30 mouse cellular contexts compared by ENCODE assay signal in genomic region chr3:85064113-85064512, GRCm38 (mm10).
DNase-seq lines count a peak whose midpoint lies in the region; ATAC-seq and TF ChIP-seq lines count a peak whose summit lies in the region.
"Had no signal": no experiment of that assay in that cellular context is flagged by ENCODE, and none has a peak within 500 bp of the region (broad histone marks: within the 10 kb centered on the region; RNA-seq: fewer than 3 reads in every experiment).

No protein-coding gene starts in this region.

- H3K36me3 ChIP-seq in heart, postnatal 0 days (replicated peaks; ENCODE audit: control insufficient read depth, insufficient read depth, low read length), result no peaks in the 10 kb centered on the region
- no peaks in the 10 kb centered on the region for H3K36me3 ChIP-seq in myocyte (ENCODE audit: control insufficient read depth, insufficient read depth)
- H3K36me3 ChIP-seq: embryonic facial prominence, embryonic 10.5 days; embryonic facial prominence, embryonic 15.5 days; midbrain, embryonic 10.5 days had no signal

- peak; percentile 7 for DNase-seq in heart, postnatal 0 days (ENCODE audit: low spot score)
- DNase-seq in heart, postnatal 25 days (ENCODE audit: low spot score), result no peak
- DNase-seq in Patski (ENCODE audit: low read depth, low spot score), result no peak
- DNase-seq in adrenal gland, postnatal 14 days, result peak; percentile 75
- DNase-seq in urinary bladder, postnatal 10 days (ENCODE audit: low spot score), result no peak
- no peak for DNase-seq in left cerebral cortex, postnatal 4 days
- DNase-seq: B cell, adult 2 months; cerebellum, adult 18-20 months; cerebellum, postnatal 10 days; gastrocnemius, postnatal 25 days; heart, adult 18-20 months; kidney, postnatal 4 days; layer of hippocampus, postnatal 36 days; liver; lung, adult 2 months; lung, postnatal 10 days; spleen, adult 18-20 months; thymus, adult 18-20 months; thymus, postnatal 25 days had no signal

- no peak overlapping the region for H3K4me2 ChIP-seq in heart, postnatal 0 days (ENCODE audit: low read depth, low read length)
- H3K4me2 ChIP-seq in myocyte (ENCODE audit: low read depth), result peak overlapping the region; percentile 32
- H3K4me2 ChIP-seq: embryonic facial prominence, embryonic 15.5 days; forebrain, embryonic 13.5 days; heart, embryonic 11.5 days; hindbrain, embryonic 14.5 days had no signal

- no peak for TF ChIP-seq CTCF in heart, postnatal 0 days (IDR thresholded peaks at IDR 0.05; ENCODE audit: low read depth)
- TF ChIP-seq CTCF in Patski (IDR thresholded peaks at IDR 0.05), result no peak

- H3K4me1 ChIP-seq in heart, postnatal 0 days (ENCODE audit: control insufficient read depth, insufficient read depth), result no peaks in the 10 kb centered on the region
- H3K4me1 ChIP-seq: embryonic facial prominence, embryonic 10.5 days; embryonic facial prominence, embryonic 15.5 days; forebrain, embryonic 13.5 days; midbrain, embryonic 10.5 days had no signal

- no peak overlapping the region for H3K27ac ChIP-seq in heart, postnatal 0 days (ENCODE audit: low read depth)
- H3K27ac ChIP-seq: embryonic facial prominence, embryonic 10.5 days; embryonic facial prominence, embryonic 15.5 days; forebrain, embryonic 13.5 days; hindbrain, embryonic 14.5 days; liver, embryonic 14.5 days; macrophage; midbrain, embryonic 10.5 days; stomach, postnatal 0 days had no signal

- TF ChIP-seq POLR2A in myocyte (IDR thresholded peaks at IDR 0.05; ENCODE audit: insufficient read length, low read depth), result no peak

- no peaks in the 10 kb centered on the region for H3K79me2 ChIP-seq in myocyte (ENCODE audit: control insufficient read depth, insufficient read depth)

- H3K9me3 ChIP-seq in heart, postnatal 0 days (replicated peaks; ENCODE audit: control insufficient read depth, low read length), result no peaks in the 10 kb centered on the region
- H3K9me3 ChIP-seq: embryonic facial prominence, embryonic 10.5 days; embryonic facial prominence, embryonic 15.5 days; forebrain, embryonic 13.5 days; midbrain, embryonic 10.5 days had no signal

- in situ Hi-C loops in Patski (cut with MboI; ENCODE audit: low pct_unique_long_range_greater_than_20kb), result no loop called here

- no peak overlapping the region for H3K4me3 ChIP-seq in heart, postnatal 0 days (ENCODE audit: low read depth, low read length)
- H3K4me3 ChIP-seq in myocyte, result no peak overlapping the region
- H3K4me3 ChIP-seq: embryonic facial prominence, embryonic 10.5 days; embryonic facial prominence, embryonic 15.5 days; forebrain, embryonic 13.5 days; midbrain, embryonic 10.5 days had no signal

- TF ChIP-seq EP300 in heart, postnatal 0 days (IDR thresholded peaks at IDR 0.05; ENCODE audit: low read depth), result no peak

- H3K9ac ChIP-seq in heart, postnatal 0 days (replicated peaks; ENCODE audit: low read depth, low read length), result no peak overlapping the region
- H3K9ac ChIP-seq: embryonic facial prominence, embryonic 15.5 days; forebrain, embryonic 13.5 days; hindbrain, embryonic 14.5 days; liver, embryonic 14.5 days had no signal

- intact Hi-C loops in heart, postnatal 25 days (cut with DNase I), result no loop called here
- intact Hi-C loops in left cerebral cortex, postnatal 4 days (cut with DNase I), result no loop called here

- CTCF ChIA-PET in Patski (lab: Charles Lee), result interaction anchor here (1.4 to 1.5 kb wide), 2 partner anchors 9 to 17 kb away, joined by 3 to 5 read pairs; no protein-coding TSS in a partner anchor

- POLR2A ChIA-PET in Patski (lab: Charles Lee), result interaction anchor here (0.6 kb wide), 1 partner anchor 1036 kb away, joined by 3 read pairs; no protein-coding TSS in a partner anchor

- H3K27me3 ChIP-seq in heart, postnatal 0 days (ENCODE audit: control insufficient read depth, insufficient read depth, low read length), result no peaks in the 10 kb centered on the region
- H3K27me3 ChIP-seq in Patski, result no peaks in the 10 kb centered on the region
- H3K27me3 ChIP-seq in myocyte (ENCODE audit: control insufficient read depth, insufficient read depth, insufficient read length), result no peaks in the 10 kb centered on the region
- H3K27me3 ChIP-seq: embryonic facial prominence, embryonic 15.5 days; forebrain, embryonic 13.5 days had no signal

- 32% methylated on average over 7 of the region's 7 CpGs for WGBS in heart, postnatal 0 days

- no peak overlapping the region for H3ac ChIP-seq in myocyte (ENCODE audit: control insufficient read depth, insufficient read length)

- no peak for ATAC-seq in heart, postnatal 0 days (ENCODE audit: insufficient read depth, low read depth)
- peak; percentile 38 for ATAC-seq in Patski
- ATAC-seq: forebrain, embryonic 13.5 days; intestine, postnatal 0 days had no signal

TF ChIP-seq in myocyte, 11 proteins besides CTCF, POLR2A, EP300 and RAD21:
- TF ChIP-seq TCF3 (IDR thresholded peaks at IDR 0.05; ENCODE audit: insufficient read length, low read depth) (no peak), MAX (IDR thresholded peaks at IDR 0.05; ENCODE audit: low read depth) (no peak), MYOG (IDR thresholded peaks at IDR 0.05; ENCODE audit: control insufficient read depth in 1 of 3, insufficient read depth in 1 of 3, insufficient read length in 2 of 3, low read depth in 2 of 3) (no peak), TCF12 (IDR thresholded peaks at IDR 0.05; ENCODE audit: insufficient read depth, poor library complexity, severe bottlenecking) (no peak), MYOD1 (IDR thresholded peaks at IDR 0.05; ENCODE audit: control insufficient read depth in 1 of 3, insufficient read length in 2 of 3, low read depth in 2 of 3) (no peak), CEBPB (IDR thresholded peaks at IDR 0.05; ENCODE audit: insufficient read depth, poor library complexity, severe bottlenecking) (no peak), E2F4 (IDR thresholded peaks at IDR 0.05; ENCODE audit: insufficient read depth) (no peak), REST (IDR thresholded peaks at IDR 0.05; ENCODE audit: insufficient read depth, insufficient read length) (no peak)

Comparison
In these comparisons a context has a peak if more than half of its experiments do, and no peak if none do; other contexts are left out.
1. DNase-seq: peak in heart, postnatal 0 days (single experiment) and adrenal gland, postnatal 14 days (single experiment); none in heart, postnatal 25 days (single experiment), Patski (single experiment), urinary bladder, postnatal 10 days (single experiment) and left cerebral cortex, postnatal 4 days (single experiment).